Mouse (Mus musculus) ES-E14 (cell line): ENCODE measurements at regions not wholly inside any gene's neighbourhood (a gene's known extent, or its start where the extent isn't known, plus 50 kb on each side); places are given as distances from the start of the nearest gene placed in this dataset.

Experiments
- DNase-seq: peaks from one replicate; pipeline ENCODE4 v3.0.0-alpha.2; 2013; ENCODE audit warnings: low read depth, low spot score
- H3K27ac ChIP-seq: 2 replicates; pipeline ENCODE4 v1.5.1; 2012; ENCODE audit warnings: low read depth, mild to moderate bottlenecking, low read length, moderate library complexity, mixed read lengths; ENCODE audit not compliant: poor library complexity, insufficient read depth, severe bottlenecking
- H3K36me3 ChIP-seq: 2 replicates; pipeline ENCODE4 v1.6.1; 2012; ENCODE audit warnings: mild to moderate bottlenecking, low read length, moderate library complexity, mixed read lengths; ENCODE audit not compliant: control insufficient read depth, poor library complexity, insufficient read depth, severe bottlenecking
- H3K4me1 ChIP-seq, 2 experiments: fragments of 150-350 bp in 1 of 2; sonication (generic) in 1 of 2; 2 replicates each; pipeline ENCODE4 v1.6.1; 2012; ENCODE audit warnings: low read length in 2 of 2, mild to moderate bottlenecking in 1 of 2, mixed read lengths in 1 of 2; ENCODE audit not compliant: control insufficient read depth in 2 of 2, insufficient read depth in 2 of 2, poor library complexity in 1 of 2
- H3K4me3 ChIP-seq, 2 experiments: fragments of 150-350 bp in 1 of 2; sonication (generic) in 1 of 2; 2 replicates each; pipeline ENCODE4 v1.5.1; 2012; ENCODE audit warnings: low read length in 2 of 2, low read depth in 1 of 2, mild to moderate bottlenecking in 1 of 2, mixed read lengths in 1 of 2; ENCODE audit not compliant: insufficient read depth in 1 of 2, poor library complexity in 1 of 2, severe bottlenecking in 1 of 2
- H3K9ac ChIP-seq: 2 replicates; pipeline ENCODE4 v1.6.1; 2012; ENCODE audit warnings: low read depth, mild to moderate bottlenecking, low read length, mixed read lengths; ENCODE audit not compliant: poor library complexity, insufficient read depth, severe bottlenecking
- H3K9me3 ChIP-seq: fragments of 150-350 bp; sonication (generic); 2 replicates; pipeline ENCODE4 v1.6.1; 2012; ENCODE audit warnings: low read depth, mild to moderate bottlenecking, low read length; ENCODE audit not compliant: control insufficient read depth, insufficient read depth
- CHD2 ChIP-seq: IDR thresholded peaks from 2 replicates; pipeline ENCODE4 v1.6.1; 2014; ENCODE audit warnings: mild to moderate bottlenecking, low read depth, low read length, inconsistent platforms
- HCFC1 ChIP-seq: IDR thresholded peaks from 2 replicates; pipeline ENCODE4 v1.6.1; 2012; ENCODE audit warnings: low read length, inconsistent platforms, borderline replicate concordance; ENCODE audit not compliant: insufficient read depth
- MAFK ChIP-seq: IDR thresholded peaks from 2 replicates; pipeline ENCODE4 v1.6.1; 2014; ENCODE audit warnings: mild to moderate bottlenecking, low read depth, low read length, inconsistent platforms; ENCODE audit not compliant: insufficient read depth
- ZC3H11A ChIP-seq: IDR thresholded peaks from 2 replicates; pipeline ENCODE4 v1.6.1; 2012; ENCODE audit warnings: low read depth, mild to moderate bottlenecking, inconsistent platforms, low read length, borderline replicate concordance
- ZNF384 ChIP-seq: IDR thresholded peaks from 2 replicates; pipeline ENCODE4 v1.6.1; 2012; ENCODE audit warnings: low read depth, low read length, inconsistent platforms
- in situ Hi-C, 2 experiments: fragments of 600-800 bp; cut with MboI; formaldehyde crosslinking; loops; one replicate each; pipeline ENCODE4 v1.15.1; 2025; ENCODE audit warnings: low sequenced_read_pairs in 2 of 2, inconsistent platforms in 1 of 2; ENCODE audit not compliant: unreplicated experiment in 2 of 2

DNA sequence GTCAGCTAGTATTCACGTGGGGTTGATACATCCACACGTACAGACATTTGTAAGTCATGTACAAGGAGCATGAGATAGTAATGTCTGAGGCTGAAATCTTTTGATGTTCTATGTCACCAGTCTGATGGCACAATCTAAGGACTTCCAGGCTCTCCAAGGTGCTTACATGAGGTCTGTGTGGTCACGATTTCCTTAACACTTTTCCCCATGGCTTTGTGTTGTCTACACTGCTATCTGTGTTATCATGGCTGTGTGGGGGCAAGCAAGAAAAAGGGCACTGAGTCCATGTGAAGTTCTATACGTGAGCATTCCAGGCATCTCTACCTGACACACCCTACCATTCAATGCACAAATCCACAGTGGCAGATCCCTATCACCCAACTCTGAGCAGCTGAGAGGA, 123.2 kb downstream of the Ankrd50 start:
- no peak for DNase-seq
- H3K4me3 ChIP-seq = no peak overlapping the region
- in situ Hi-C loops = no loop called here
- H3K9ac ChIP-seq = no peak overlapping the region
- no peak overlapping the region for H3K27ac ChIP-seq
- H3K9me3 ChIP-seq = no peaks in the 10 kb centered on the region
- H3K36me3 ChIP-seq = no peaks in the 10 kb centered on the region
- H3K4me1 ChIP-seq = no peaks in the 10 kb centered on the region
- TF ChIP-seq ZNF384 (no peak), ZC3H11A (no peak), HCFC1 (no peak), CHD2 (no peak), MAFK (no peak)

DNA sequence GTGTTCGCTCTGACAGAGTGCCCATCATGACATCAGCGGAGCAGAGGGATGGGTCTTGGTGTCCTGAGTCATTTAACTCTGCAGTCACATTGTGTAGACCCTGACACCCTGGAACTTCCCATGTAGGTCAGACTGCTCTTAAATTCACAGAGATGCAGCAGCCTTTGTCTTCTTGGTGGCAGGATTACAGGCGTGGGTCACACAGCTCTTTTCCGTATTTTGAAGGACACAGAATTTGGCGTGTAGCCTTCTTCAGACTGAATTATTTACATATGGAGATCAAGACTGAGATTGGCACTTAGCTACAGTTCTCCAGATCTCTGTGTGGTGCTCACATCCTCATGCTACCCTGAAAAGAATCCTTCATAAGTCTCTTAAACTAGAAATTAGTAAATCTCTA, 123.7 kb downstream of the Ankrd50 start:
- TF ChIP-seq CHD2 (no peak), HCFC1 (no peak), MAFK (no peak), ZC3H11A (no peak)
- in situ Hi-C loops = no loop called here
- DNase-seq = no peak
- H3K4me1 ChIP-seq = no peaks in the 10 kb centered on the region
- no peaks in the 10 kb centered on the region for H3K9me3 ChIP-seq
- no peak overlapping the region for H3K27ac ChIP-seq
- H3K9ac ChIP-seq = no peak overlapping the region
- H3K36me3 ChIP-seq = no peaks in the 10 kb centered on the region
- H3K4me3 ChIP-seq = no peak overlapping the region

DNA sequence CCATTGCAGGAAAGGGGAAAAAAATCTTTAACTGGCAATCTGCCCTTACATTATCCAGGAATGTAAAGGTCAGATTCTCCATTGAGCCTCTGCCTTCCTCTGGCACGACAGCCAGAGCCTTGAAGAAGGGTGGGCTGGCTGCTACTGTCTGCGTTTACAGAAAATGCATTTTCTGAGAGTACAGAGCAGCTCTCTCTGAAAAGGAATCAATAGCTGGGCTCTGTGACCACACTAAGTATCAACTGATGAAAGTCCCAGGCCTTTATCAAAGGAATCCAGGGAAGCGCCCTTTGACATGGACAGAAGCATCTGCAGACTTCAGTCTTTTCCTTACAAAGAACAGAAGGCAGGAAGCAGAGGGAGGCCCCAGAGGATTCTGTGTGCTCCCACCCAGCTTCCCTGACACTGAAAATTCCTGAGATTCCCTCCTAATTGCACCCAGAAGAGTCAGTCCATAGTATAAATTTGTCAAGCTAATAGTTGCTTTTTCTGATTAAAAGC, 124.2 kb downstream of the Ankrd50 start:
- Histone ChIP-seq H3K27ac (no peak overlapping the region), H3K9me3 (no peaks in the 10 kb centered on the region), H3K4me1 (no peaks in the 10 kb centered on the region), H3K4me3 (no peak overlapping the region), H3K36me3 (no peaks in the 10 kb centered on the region), H3K9ac (no peak overlapping the region)
- no peak for DNase-seq
- in situ Hi-C loops = no loop called here
- no peak for TF ChIP-seq HCFC1
- TF ChIP-seq ZNF384 = no peak
- no peak for TF ChIP-seq MAFK
- no peak for TF ChIP-seq ZC3H11A
- no peak for TF ChIP-seq CHD2

DNA sequence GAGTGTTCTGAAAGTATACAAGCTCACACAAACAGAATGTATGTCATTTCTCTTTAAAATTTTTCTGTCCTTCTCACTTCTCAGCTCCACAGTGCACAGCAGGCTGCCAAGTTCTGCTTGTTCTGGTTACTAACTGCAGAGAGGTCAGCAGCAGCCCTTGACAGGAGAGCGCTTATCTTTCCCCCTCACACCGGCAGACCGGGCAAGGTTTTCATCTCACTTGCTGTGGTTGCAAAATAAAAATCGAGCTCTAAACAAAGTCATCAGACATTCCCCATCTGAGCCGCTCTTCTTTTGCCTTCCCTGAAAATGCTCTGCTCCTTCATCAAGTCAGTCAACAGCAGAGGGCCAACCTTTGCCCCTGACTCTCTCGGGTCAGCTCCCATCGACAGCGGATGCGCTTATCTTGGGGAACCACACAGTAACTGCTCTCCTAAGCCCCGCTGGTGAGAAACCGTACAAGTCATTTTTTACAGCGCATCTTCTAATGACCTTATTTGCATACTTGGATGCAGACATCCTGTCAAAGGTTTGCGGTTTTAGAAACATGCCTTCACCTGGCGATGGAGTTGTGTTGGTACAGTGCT, 126.6 kb downstream of the Ankrd50 start:
- DNase-seq = no peak
- Histone ChIP-seq H3K27ac (no peak overlapping the region), H3K4me3 (no peak overlapping the region)

DNA sequence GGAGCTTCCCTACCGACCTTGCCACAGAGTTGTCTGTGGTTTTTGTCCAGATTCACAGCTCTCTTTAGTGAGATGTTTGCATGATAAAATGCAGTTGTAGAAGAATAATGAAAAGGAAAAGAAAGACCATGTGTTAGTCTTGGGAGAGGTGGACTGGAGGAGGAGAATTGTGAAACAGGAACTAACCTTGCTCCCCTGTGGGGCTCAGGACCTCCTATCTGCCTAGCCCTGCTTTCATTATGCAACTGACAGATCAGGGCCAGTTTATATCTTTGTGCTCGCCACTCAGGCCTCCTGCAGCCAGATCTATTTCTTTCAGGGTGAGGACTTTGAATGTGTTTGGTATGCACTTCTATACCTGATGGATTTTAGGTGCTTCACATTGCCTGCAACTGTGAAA, 140.4 kb downstream of the Ankrd50 start:
- no peak overlapping the region for H3K4me3 ChIP-seq
- no peak overlapping the region for H3K9ac ChIP-seq
- DNase-seq = no peak
- H3K27ac ChIP-seq = no peak overlapping the region
- H3K4me1 ChIP-seq = no peaks in the 10 kb centered on the region
- no peaks in the 10 kb centered on the region for H3K36me3 ChIP-seq
- no peak for TF ChIP-seq MAFK
- no peak for TF ChIP-seq CHD2
- no peak for TF ChIP-seq HCFC1
- no peak for TF ChIP-seq ZC3H11A
- no peak for TF ChIP-seq ZNF384
- in situ Hi-C loops = no loop called here
- no peaks in the 10 kb centered on the region for H3K9me3 ChIP-seq

More for the DNA sequence above, 126.6 kb downstream of the Ankrd50 start:
- no peak overlapping the region for H3K9ac ChIP-seq
- H3K9me3 ChIP-seq = no peaks in the 10 kb centered on the region
- TF ChIP-seq ZNF384 (no peak), HCFC1 (no peak), MAFK (no peak), ZC3H11A (no peak), CHD2 (no peak)
- no peaks in the 10 kb centered on the region for H3K36me3 ChIP-seq
- in situ Hi-C loops = no loop called here
- no peaks in the 10 kb centered on the region for H3K4me1 ChIP-seq
